Mouse (Mus musculus) liver (tissue): ENCODE data around the gene Sergef.
A peak's percentile ranks its signal among the peaks of the same experiment; 100 is the strongest.

Source experiments
- DNase-seq: peaks from one replicate; pipeline ENCODE4 v3.0.0-alpha.2; 2020; ENCODE audit warnings: mixed read lengths

Sergef gene

GRCm38 (mm10) chr7:46572803-46573594 is 66.6 kb downstream of the Sergef start:
- no peak for DNase-seq

GRCm38 (mm10) chr7:46569509-46569908 is 70.1 kb downstream of the Sergef start:
- DNase-seq = peak; percentile 32

- no peak for DNase-seq
Measured at GRCm38 (mm10) chr7:46566318-46567007, 73.1 kb downstream of the Sergef start.

GRCm38 (mm10) chr7:46565374-46565773 is 74.2 kb downstream of the Sergef start:
- no peak for DNase-seq

GRCm38 (mm10) chr7:46563801-46564200 is 75.8 kb downstream of the Sergef start:
- DNase-seq = no peak

GRCm38 (mm10) chr7:46560061-46560460 is 79.5 kb downstream of the Sergef start:
- no peak for DNase-seq

GRCm38 (mm10) chr7:46559643-46560042 is 80.0 kb downstream of the Sergef start:
- no peak for DNase-seq

GRCm38 (mm10) chr7:46559006-46559405 is 80.6 kb downstream of the Sergef start:
- DNase-seq = no peak

GRCm38 (mm10) chr7:46557996-46558395 is 81.6 kb downstream of the Sergef start:
- no peak for DNase-seq

GRCm38 (mm10) chr7:46557387-46557786 is 82.2 kb downstream of the Sergef start:
- DNase-seq = no peak

GRCm38 (mm10) chr7:46556358-46557118 is 83.1 kb downstream of the Sergef start:
- DNase-seq = no peak

- no peak for DNase-seq
Measured at GRCm38 (mm10) chr7:46555731-46556130, 83.9 kb downstream of the Sergef start.

- no peak for DNase-seq
Measured at GRCm38 (mm10) chr7:46554855-46555254, 84.8 kb downstream of the Sergef start.

GRCm38 (mm10) chr7:46554003-46554402 is 85.6 kb downstream of the Sergef start:
- DNase-seq = no peak

- DNase-seq = no peak
Measured at GRCm38 (mm10) chr7:46551935-46552752, 87.5 kb downstream of the Sergef start.

GRCm38 (mm10) chr7:46551173-46551572 is 88.4 kb downstream of the Sergef start:
- no peak for DNase-seq

GRCm38 (mm10) chr7:46548124-46548523 is 91.5 kb downstream of the Sergef start:
- DNase-seq = no peak

GRCm38 (mm10) chr7:46547642-46548041 is 92.0 kb downstream of the Sergef start:
- no peak for DNase-seq

GRCm38 (mm10) chr7:46546539-46546938 is 93.1 kb downstream of the Sergef start:
- peak; percentile 40 for DNase-seq

- peak; percentile 15 for DNase-seq
Measured at GRCm38 (mm10) chr7:46544195-46544641, 95.4 kb downstream of the Sergef start.

- DNase-seq = no peak
Measured at GRCm38 (mm10) chr7:46542117-46542516, 97.5 kb downstream of the Sergef start.

GRCm38 (mm10) chr7:46540616-46541015 is 99.0 kb downstream of the Sergef start:
- DNase-seq = no peak
